Mouse (Mus musculus) forebrain, embryonic 11.5 days (tissue): ENCODE results near the gene Kbtbd3. TPM values are rescaled to one million over a fixed set of nuclear protein-coding genes. Genes with fewer than 3 reads are reported as not detected.

Experiments
- microRNA-seq: library from miRNA; unstranded; fragments of <30 nt; microRNA quantifications from one replicate; pipeline ENCODE4, GENCODE M21; 2016; ENCODE audit not compliant: insufficient number of aligned reads
- polyA plus RNA-seq: library from polyadenylated mRNA; unstranded; fragments of >200 nt; fragmentation: Nextera tagmentation; extraction: Ambion mirVana; gene quantifications from 2 replicates; pipeline ENCODE4 v1.2.1, GENCODE M21; 2014

Gene Kbtbd3
- polyA plus RNA-seq, 1 experiment from 2014 or later, result 8.3 TPM

Small RNA genes lying within 50 kb of the gene (microRNA-seq; reads per million reads assigned to microRNA genes)
- gene Gm22195 (not detected), gene Gm23992 (not detected)

Other genes with a start within 250 kb of the Kbtbd3 start
- 29.8 and 35.7 TPM in 2 replicates for gene Aasdhppt, start 362 bp upstream of the Kbtbd3 start, polyA plus RNA-seq
- gene Msantd4, start 66.7 kb downstream of the Kbtbd3 start, polyA plus RNA-seq, result 68.1 and 75.3 TPM in 2 replicates